Mouse (Mus musculus): ENCODE results near the gene Clcn3.

GRCm38 (mm10) chr8:60942867-60943266, 40.2 kb downstream of the Clcn3 start:
- no peak for TF ChIP-seq ZC3H11A (IDR thresholded peaks at IDR 0.05; ENCODE audit: borderline replicate concordance, low read depth, low read length)
- no peak for TF ChIP-seq CHD2 (IDR thresholded peaks at IDR 0.05; ENCODE audit: low read depth, low read length)
- TF ChIP-seq ZNF384 (IDR thresholded peaks at IDR 0.05; ENCODE audit: low read depth, low read length) = no peak
- no peak for TF ChIP-seq MAFK (IDR thresholded peaks at IDR 0.05; ENCODE audit: insufficient read depth, low read depth, low read length)

Measured in ES-E14 (cell line).